20 mouse cellular contexts compared by ENCODE assay signal in the genomic region with DNA sequence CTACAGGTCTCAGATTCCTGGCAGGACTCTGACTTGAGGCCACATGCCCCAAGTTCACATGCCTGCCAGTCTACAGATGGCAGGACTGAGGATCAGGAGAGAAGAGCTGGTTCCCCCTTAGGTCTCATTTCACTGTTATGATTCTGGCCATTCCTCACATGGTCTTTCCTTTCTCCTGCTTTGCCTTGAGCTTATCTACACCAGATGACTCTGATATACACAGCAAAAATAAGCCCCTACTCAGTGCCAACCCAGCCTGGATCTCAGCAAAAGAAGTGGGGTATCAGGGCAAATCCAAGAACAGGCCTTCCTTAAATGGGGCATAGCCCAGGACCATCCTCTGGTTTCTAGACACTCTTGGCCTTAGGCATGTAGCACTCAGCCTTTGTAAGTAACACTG. TPM values are rescaled to one million over a fixed set of nuclear protein-coding genes. Genes with fewer than 3 reads are reported as not detected.
A peak's percentile ranks its signal among the peaks of the same experiment; 100 is the strongest.
DNase-seq lines count a peak whose midpoint lies in the region; ATAC-seq and TF ChIP-seq lines count a peak whose summit lies in the region.
"Had no signal": no experiment of that assay in that cellular context is flagged by ENCODE, and none has a peak within 500 bp of the region (broad histone marks: within the 10 kb centered on the region; RNA-seq: fewer than 3 reads in every experiment).

No protein-coding gene starts in this region.

- no peaks in the 10 kb centered on the region for H3K9me3 ChIP-seq in stomach, embryonic 16.5 days (replicated peaks; ENCODE audit: control insufficient read depth, low read length)
- H3K9me3 ChIP-seq in stomach, postnatal 0 days (ENCODE audit: control insufficient read depth, low read length): no peaks in the 10 kb centered on the region
- H3K9me3 ChIP-seq: embryonic facial prominence, embryonic 13.5 days; forebrain, embryonic 13.5 days; heart, embryonic 12.5 days; hindbrain, embryonic 13.5 days had no signal

- DNase-seq in cerebellum, adult 9-11 months: peak; percentile 27
- no peak for DNase-seq in cerebellum, adult 18-20 months
- no peak for DNase-seq in heart, adult 2 months
- no peak for DNase-seq in heart, postnatal 25 days (ENCODE audit: low spot score)
- no peak for DNase-seq in left cerebral cortex, adult 2 months (ENCODE audit: extremely low spot score in 1 of 2, low spot score in 2 of 2)
- DNase-seq in left cerebral cortex, adult 8-10 months (ENCODE audit: low spot score in 2 of 2): no peak
- no peak for DNase-seq in stomach, postnatal 0 days (ENCODE audit: low spot score)
- DNase-seq: adrenal gland, postnatal 14 days; cerebellum, adult 11-12 months; forebrain, postnatal 0 days; gastrocnemius, postnatal 25 days; heart, adult 18-20 months had no signal

- H3K27me3 ChIP-seq in heart, adult 2 months (ENCODE audit: control insufficient read depth, insufficient read depth, low read length): no peaks in the 10 kb centered on the region
- H3K27me3 ChIP-seq in stomach, embryonic 16.5 days (ENCODE audit: control insufficient read depth, insufficient read depth, low read length): no peaks in the 10 kb centered on the region
- H3K27me3 ChIP-seq in stomach, postnatal 0 days (ENCODE audit: control insufficient read depth, insufficient read depth, low read length): no peaks in the 10 kb centered on the region
- H3K27me3 ChIP-seq: embryonic facial prominence, embryonic 13.5 days; forebrain, embryonic 13.5 days; heart, embryonic 12.5 days; hindbrain, embryonic 13.5 days; Patski had no signal

- ATAC-seq in stomach, embryonic 16.5 days (ENCODE audit: insufficient read depth, low FRiP score): no peak
- ATAC-seq in stomach, postnatal 0 days (ENCODE audit: low FRiP score, low TSS enrichment): no peak
- ATAC-seq: activated CD4-positive, CD25-positive, alpha-beta regulatory T cell, adult 4 months; forebrain, embryonic 13.5 days; forebrain, postnatal 0 days; hindbrain, postnatal 0 days; Patski had no signal

- H3K36me3 ChIP-seq in heart, adult 2 months (ENCODE audit: control insufficient read depth, insufficient read depth, low read length): peaks cover 5% of the 10 kb centered on the region
- H3K36me3 ChIP-seq in stomach, embryonic 16.5 days (ENCODE audit: control insufficient read depth, insufficient read depth, low read length): no peaks in the 10 kb centered on the region
- no peaks in the 10 kb centered on the region for H3K36me3 ChIP-seq in stomach, postnatal 0 days (ENCODE audit: control insufficient read depth, insufficient read depth, low read length)
- H3K36me3 ChIP-seq: embryonic facial prominence, embryonic 13.5 days; heart, embryonic 12.5 days; hindbrain, embryonic 13.5 days had no signal

- H3K4me2 ChIP-seq in stomach, embryonic 16.5 days (ENCODE audit: low read depth, low read length): no peak overlapping the region
- H3K4me2 ChIP-seq in stomach, postnatal 0 days (replicated peaks; ENCODE audit: low read depth): no peak overlapping the region
- H3K4me2 ChIP-seq: embryonic facial prominence, embryonic 13.5 days; forebrain, embryonic 13.5 days; heart, embryonic 12.5 days; hindbrain, embryonic 13.5 days had no signal

- peak overlapping the region; percentile 74; the same call in 1 of the 2 replicates for H3K27ac ChIP-seq in heart, adult 2 months
- H3K27ac ChIP-seq in left cerebral cortex, adult 2 months: 0 out of 2 replicates have a peak overlapping the region, but pooled peaks have one; percentile 24
- H3K27ac ChIP-seq in stomach, embryonic 16.5 days (ENCODE audit: low read length): peak overlapping the region; percentile 22; the same call in 1 of the 2 replicates
- no peak overlapping the region for H3K27ac ChIP-seq in stomach, postnatal 0 days (replicated peaks)
- H3K27ac ChIP-seq: embryonic facial prominence, embryonic 13.5 days; forebrain, embryonic 13.5 days; hindbrain, embryonic 13.5 days; hindbrain, postnatal 0 days had no signal

- no peak for TF ChIP-seq EP300 in heart, adult 2 months (IDR thresholded peaks at IDR 0.05; ENCODE audit: insufficient read depth, low read depth, low read length)
- TF ChIP-seq EP300 in stomach, postnatal 0 days (optimal IDR thresholded peaks at IDR 0.05): no peak

- intact Hi-C loops in heart, adult 2 months (cut with DNase I): loop anchor here (5.0 kb wide), 1 partner anchor 41 kb away; no protein-coding TSS in a partner anchor
- intact Hi-C loops in heart, postnatal 25 days (cut with DNase I): no loop called here
- intact Hi-C loops in left cerebral cortex, adult 2 months (cut with DNase I): no loop called here

- TF ChIP-seq CTCF in heart, adult 2 months (IDR thresholded peaks at IDR 0.05): no peak
- no peak for TF ChIP-seq CTCF in left cerebral cortex, adult 2 months (IDR thresholded peaks at IDR 0.05)
- no peak for TF ChIP-seq CTCF in stomach, postnatal 0 days (IDR thresholded peaks at IDR 0.05; ENCODE audit: low read depth)

- no peak for TF ChIP-seq POLR2A in heart, adult 2 months (IDR thresholded peaks at IDR 0.05; ENCODE audit: insufficient read depth, low read depth, low read length)

- no peak overlapping the region for H3K4me3 ChIP-seq in heart, adult 2 months
- no peak overlapping the region for H3K4me3 ChIP-seq in left cerebral cortex, adult 2 months
- no peak overlapping the region for H3K4me3 ChIP-seq in stomach, embryonic 16.5 days (replicated peaks; ENCODE audit: low read length)
- no peak overlapping the region for H3K4me3 ChIP-seq in stomach, postnatal 0 days (ENCODE audit: low read depth, low read length)
- H3K4me3 ChIP-seq: embryonic facial prominence, embryonic 13.5 days; forebrain, embryonic 13.5 days; heart, embryonic 12.5 days; hindbrain, embryonic 13.5 days had no signal

- peaks cover 13% of the 10 kb centered on the region for H3K4me1 ChIP-seq in heart, adult 2 months (ENCODE audit: control insufficient read depth, insufficient read depth, low read length)
- peaks cover 24% of the 10 kb centered on the region; the same call in 1 of the 2 replicates for H3K4me1 ChIP-seq in stomach, embryonic 16.5 days (ENCODE audit: control insufficient read depth, insufficient read depth, low read length)
- peaks cover 4% of the 10 kb centered on the region; the same call in 1 of the 2 replicates for H3K4me1 ChIP-seq in stomach, postnatal 0 days (replicated peaks; ENCODE audit: control insufficient read depth, insufficient read depth)

- no peak overlapping the region for H3K9ac ChIP-seq in heart, adult 2 months (ENCODE audit: low read depth, low read length)
- no peak overlapping the region for H3K9ac ChIP-seq in stomach, embryonic 16.5 days (ENCODE audit: low read length)
- no peak overlapping the region for H3K9ac ChIP-seq in stomach, postnatal 0 days (ENCODE audit: low read length)
- H3K9ac ChIP-seq: embryonic facial prominence, embryonic 13.5 days; forebrain, embryonic 13.5 days; forebrain, postnatal 0 days; heart, embryonic 12.5 days; hindbrain, embryonic 13.5 days had no signal

- peaks cover 4% of the 10 kb centered on the region for H3K79me2 ChIP-seq in heart, adult 2 months (replicated peaks; ENCODE audit: control insufficient read depth, insufficient read depth, low read length)

RNA-seq across cellular contexts. Expression of a gene that starts 21.6 kb away (rescaled TPM):
- 1 to 10 TPM; 7.3 TPM for total RNA-seq in heart, adult 2 months (2021)
- 2.9 and 4.4 TPM in 2 replicates for polyA plus RNA-seq in heart, adult 2 months (2012; rRNA removed)
- 1 to 10 TPM; 9.4 to 9.7 TPM for total RNA-seq in heart, postnatal 25 days (2021)
- total RNA-seq in left cerebral cortex, adult 2 months (2021): 10 to 100 TPM; 19.5 to 20.7 TPM
- 10 to 100 TPM; 19.3 to 22.0 (median 20.4) TPM for total RNA-seq in left cerebral cortex, adult 8-10 months (2022)
- polyA plus RNA-seq in stomach, embryonic 16.5 days (2015; fragmentation: Nextera tagmentation; extraction: Ambion mirVana): 13.3 and 13.9 TPM in 2 replicates
- polyA plus RNA-seq in stomach, postnatal 0 days (2015; fragmentation: Nextera tagmentation; extraction: Ambion mirVana): 8.9 and 9.3 TPM in 2 replicates
